11 mouse cellular contexts compared by ENCODE assay signal in the genomic region with DNA sequence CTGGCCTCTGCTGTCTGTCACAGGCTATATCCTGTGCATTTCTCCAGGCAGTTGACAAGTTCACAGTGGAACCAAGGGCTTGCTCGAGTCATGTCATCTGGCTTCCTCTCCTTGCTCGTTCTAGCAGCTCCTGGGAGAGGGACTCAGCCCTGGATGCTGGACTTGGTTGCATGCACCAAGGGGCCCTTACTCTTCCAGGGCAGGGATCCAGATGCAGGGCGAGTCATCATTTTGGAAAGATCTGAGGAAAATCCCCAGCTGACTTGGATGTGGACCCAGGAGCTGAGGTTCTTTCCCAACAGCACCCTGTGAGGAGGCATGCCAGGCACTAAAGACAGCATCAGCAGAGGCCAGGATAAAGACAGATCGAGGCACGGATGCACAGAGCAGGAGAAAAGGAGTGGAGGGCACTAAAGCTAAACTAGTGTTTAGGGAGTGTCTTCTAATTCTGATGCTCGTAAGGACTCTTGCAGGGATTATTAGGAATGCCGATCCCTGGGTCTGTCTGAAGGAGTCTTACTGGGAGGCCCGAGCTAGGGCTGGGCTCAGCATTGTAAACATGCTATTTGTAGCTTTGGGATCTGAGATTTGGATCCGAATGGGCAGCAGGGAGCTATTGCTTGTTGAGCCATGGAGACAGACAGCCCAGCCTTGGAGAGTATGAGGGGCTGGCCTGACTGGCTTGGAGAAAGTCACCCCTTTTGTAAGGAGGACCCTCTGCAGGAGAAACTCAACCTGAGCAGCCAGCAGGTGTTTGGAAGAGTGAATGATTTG.
DNase-seq lines count a peak whose midpoint lies in the region; ATAC-seq lines count a peak whose summit lies in the region.
"Had no signal": no experiment of that assay in that cellular context is flagged by ENCODE, and none has a peak within 500 bp of the region (broad histone marks: within the 10 kb centered on the region; RNA-seq: fewer than 3 reads in every experiment).

No protein-coding gene starts in this region.

- H3K4me2 ChIP-seq in intestine, embryonic 15.5 days (replicated peaks): no peak overlapping the region

- peak; percentile 52 for DNase-seq in urinary bladder, postnatal 25 days (ENCODE audit: low spot score)
- DNase-seq in urinary bladder, adult 2 months (ENCODE audit: low spot score): no peak
- peak; percentile 78 to 79 for DNase-seq in heart, adult 18-20 months
- DNase-seq in urinary bladder, postnatal 36 days (ENCODE audit: low spot score in 2 of 2): peak; percentile 53 to 75
- DNase-seq in yolk sac, embryonic 10.5 days (ENCODE audit: low spot score): no peak
- DNase-seq in testis, postnatal 14 days (ENCODE audit: low spot score): no peak
- DNase-seq in embryonic facial prominence, embryonic 10.5 days (ENCODE audit: low spot score): no peak
- DNase-seq: liver, postnatal 0 days had no signal

- H3K27ac ChIP-seq in intestine, embryonic 15.5 days: peak overlapping the region; percentile 57
- H3K27ac ChIP-seq in embryonic facial prominence, embryonic 10.5 days (replicated peaks): no peak overlapping the region
- H3K27ac ChIP-seq: hindbrain, embryonic 10.5 days had no signal

- no peak for ATAC-seq in intestine, embryonic 15.5 days
- ATAC-seq: liver, postnatal 0 days had no signal

- H3K9me3 ChIP-seq in intestine, embryonic 15.5 days: no peaks in the 10 kb centered on the region
- H3K9me3 ChIP-seq in embryonic facial prominence, embryonic 10.5 days: no peaks in the 10 kb centered on the region
- H3K9me3 ChIP-seq: G1E; hindbrain, embryonic 10.5 days had no signal

- no peaks in the 10 kb centered on the region for H3K36me3 ChIP-seq in intestine, embryonic 15.5 days
- H3K36me3 ChIP-seq in embryonic facial prominence, embryonic 10.5 days (replicated peaks): peaks cover 26% of the 10 kb centered on the region
- H3K36me3 ChIP-seq: G1E had no signal

- H3K9ac ChIP-seq in intestine, embryonic 15.5 days: no peak overlapping the region
- H3K9ac ChIP-seq: liver, postnatal 0 days had no signal

- WGBS in intestine, embryonic 15.5 days: 35% methylated on average over 9 of the region's 9 CpGs
- 51% methylated on average over 9 of the region's 9 CpGs for WGBS in embryonic facial prominence, embryonic 10.5 days

- H3K4me3 ChIP-seq in intestine, embryonic 15.5 days (replicated peaks): no peak overlapping the region
- H3K4me3 ChIP-seq in embryonic facial prominence, embryonic 10.5 days: no peak overlapping the region
- H3K4me3 ChIP-seq: hindbrain, embryonic 10.5 days had no signal

- peaks cover 52% of the 10 kb centered on the region for H3K4me1 ChIP-seq in intestine, embryonic 15.5 days (replicated peaks)
- peaks cover 57% of the 10 kb centered on the region for H3K4me1 ChIP-seq in embryonic facial prominence, embryonic 10.5 days

- H3K27me3 ChIP-seq in intestine, embryonic 15.5 days (replicated peaks): no peaks in the 10 kb centered on the region
- H3K27me3 ChIP-seq in embryonic facial prominence, embryonic 10.5 days (replicated peaks; ENCODE audit: low read depth, poor library complexity, severe bottlenecking): no peaks in the 10 kb centered on the region

Comparison
In these comparisons a context has a peak if more than half of its experiments do, and no peak if none do; other contexts are left out.
1. DNase-seq: peak in urinary bladder, postnatal 25 days (single experiment), heart, adult 18-20 months (2 of 2) and urinary bladder, postnatal 36 days (2 of 2); none in urinary bladder, adult 2 months (single experiment), yolk sac, embryonic 10.5 days (single experiment), testis, postnatal 14 days (single experiment) and embryonic facial prominence, embryonic 10.5 days (single experiment).